Comparison of ENCODE assay signal across 28 mouse cellular contexts in genomic region chr2:30959856-30960255, GRCm38 (mm10). TPM values are rescaled to one million over a fixed set of nuclear protein-coding genes. Genes with fewer than 3 reads are reported as not detected.
DNase-seq lines count a peak whose midpoint lies in the region; ATAC-seq and TF ChIP-seq lines count a peak whose summit lies in the region.
"Had no signal": no experiment of that assay in that cellular context is flagged by ENCODE, and none has a peak within 500 bp of the region (broad histone marks: within the 10 kb centered on the region; RNA-seq: fewer than 3 reads in every experiment).

No protein-coding gene starts in this region.

- peak overlapping the region; percentile 51 for H3K9ac ChIP-seq in liver, adult 2 months (ENCODE audit: low read depth, low read length)
- no peak overlapping the region for H3K9ac ChIP-seq in liver, embryonic 11.5 days (ENCODE audit: low read depth, low read length)
- H3K9ac ChIP-seq in intestine, postnatal 0 days (ENCODE audit: low read depth, low read length): no peak overlapping the region
- H3K9ac ChIP-seq: forebrain, embryonic 15.5 days; hindbrain, embryonic 15.5 days; liver, embryonic 14.5 days; neural tube, embryonic 13.5 days had no signal

- TF ChIP-seq POLR2A in liver, adult 2 months (IDR thresholded peaks at IDR 0.05; ENCODE audit: extremely low read depth, insufficient read depth, low read length): no peak

- no peak overlapping the region for H3K4me2 ChIP-seq in liver, embryonic 11.5 days
- H3K4me2 ChIP-seq in intestine, postnatal 0 days (replicated peaks; ENCODE audit: low read depth): no peak overlapping the region
- H3K4me2 ChIP-seq: forebrain, embryonic 15.5 days; hindbrain, embryonic 15.5 days; neural tube, embryonic 13.5 days had no signal

- ATAC-seq in liver, embryonic 11.5 days (replicated peaks; ENCODE audit: low FRiP score): no peak
- ATAC-seq in intestine, postnatal 0 days: no peak
- ATAC-seq: activated CD4-positive, CD25-positive, alpha-beta regulatory T cell, adult 4 months; forebrain, embryonic 15.5 days; lung, postnatal 0 days; midbrain, embryonic 16.5 days; Patski had no signal

- H3K27me3 ChIP-seq in liver, adult 2 months (ENCODE audit: control insufficient read depth, insufficient read depth, low read length): no peaks in the 10 kb centered on the region
- no peaks in the 10 kb centered on the region for H3K27me3 ChIP-seq in liver, embryonic 11.5 days (replicated peaks; ENCODE audit: control insufficient read depth, insufficient read depth, low read length)
- H3K27me3 ChIP-seq in intestine, postnatal 0 days (replicated peaks; ENCODE audit: control insufficient read depth, insufficient read depth, low read length): no peaks in the 10 kb centered on the region
- H3K27me3 ChIP-seq: forebrain, embryonic 15.5 days; hindbrain, embryonic 15.5 days; neural tube, embryonic 13.5 days; Patski had no signal

- peaks cover 16% of the 10 kb centered on the region; the same call in 1 of the 2 replicates for H3K79me2 ChIP-seq in liver, adult 2 months (ENCODE audit: control insufficient read depth, insufficient read depth, low read length)

- peak overlapping the region; percentile 88 for H3K27ac ChIP-seq in liver, adult 2 months (replicated peaks; ENCODE audit: insufficient read depth, low read depth, low read length)
- H3K27ac ChIP-seq in liver, embryonic 11.5 days (ENCODE audit: low read depth, low read length): no peak overlapping the region
- H3K27ac ChIP-seq in intestine, postnatal 0 days (ENCODE audit: low read depth, low read length): peak overlapping the region; percentile 79
- H3K27ac ChIP-seq: forebrain, embryonic 15.5 days; heart, embryonic 10.5 days; hindbrain, embryonic 15.5 days; left cerebral cortex, adult 2 months; macrophage; midbrain, embryonic 10.5 days; neural tube, embryonic 13.5 days had no signal

- WGBS in liver, adult 2 months: 18% methylated on average over 5 of the region's 5 CpGs
- 62% methylated on average over 5 of the region's 5 CpGs for WGBS in liver, embryonic 11.5 days
- 47% methylated on average over 5 of the region's 5 CpGs for WGBS in intestine, postnatal 0 days

- peaks cover 32% of the 10 kb centered on the region for H3K36me3 ChIP-seq in liver, adult 2 months (ENCODE audit: control insufficient read depth, insufficient read depth, low read length)
- H3K36me3 ChIP-seq in liver, embryonic 11.5 days (ENCODE audit: control insufficient read depth, insufficient read depth, low read length): peaks cover 62% of the 10 kb centered on the region
- H3K36me3 ChIP-seq in intestine, postnatal 0 days (ENCODE audit: control insufficient read depth, insufficient read depth): peaks cover 90% of the 10 kb centered on the region

- DNase-seq in liver, adult 2 months (ENCODE audit: extremely low read depth, low read depth, low spot score): peak; percentile 61
- DNase-seq in liver, embryonic 11.5 days (ENCODE audit: low spot score): no peak
- DNase-seq in R1 (ENCODE audit: low read depth, low spot score): peak; percentile 39
- DNase-seq in urinary bladder, postnatal 36 days (ENCODE audit: low spot score in 2 of 2): no peak
- DNase-seq in layer of hippocampus, adult 18-20 months (ENCODE audit: low spot score in 2 of 2): no peak
- no peak for DNase-seq in thymus, adult 18-20 months
- DNase-seq: cerebellum, adult 9-11 months; gastrocnemius, postnatal 10 days; kidney, postnatal 25 days; retina, postnatal 1 day; right cerebral cortex, postnatal 25 days; thymus, postnatal 25 days had no signal

- no peak overlapping the region for H3K4me3 ChIP-seq in liver, adult 2 months (ENCODE audit: insufficient read depth, low read depth, low read length)
- no peak overlapping the region for H3K4me3 ChIP-seq in liver, embryonic 11.5 days (ENCODE audit: low read depth, low read length)
- H3K4me3 ChIP-seq in intestine, postnatal 0 days (ENCODE audit: low read depth, low read length): no peak overlapping the region
- H3K4me3 ChIP-seq: forebrain, embryonic 15.5 days; heart, embryonic 10.5 days; hindbrain, embryonic 15.5 days; left cerebral cortex, adult 2 months; midbrain, embryonic 10.5 days; myocyte; neural tube, embryonic 13.5 days had no signal

- no peaks in the 10 kb centered on the region for H3K9me3 ChIP-seq in liver, embryonic 11.5 days (ENCODE audit: control insufficient read depth, low read length)
- H3K9me3 ChIP-seq in intestine, postnatal 0 days (ENCODE audit: control insufficient read depth): no peaks in the 10 kb centered on the region
- H3K9me3 ChIP-seq: forebrain, embryonic 15.5 days; G1E; heart, embryonic 10.5 days; hindbrain, embryonic 15.5 days; midbrain, embryonic 10.5 days; neural tube, embryonic 13.5 days had no signal

- peaks cover 69% of the 10 kb centered on the region for H3K4me1 ChIP-seq in liver, adult 2 months (ENCODE audit: control insufficient read depth, insufficient read depth, low read length)
- peaks cover 10% of the 10 kb centered on the region for H3K4me1 ChIP-seq in liver, embryonic 11.5 days (replicated peaks; ENCODE audit: control insufficient read depth, insufficient read depth, low read length)
- 0 out of 2 replicates have a peak, but pooled peaks cover 3% of the 10 kb centered on the region for H3K4me1 ChIP-seq in intestine, postnatal 0 days (replicated peaks; ENCODE audit: control insufficient read depth, insufficient read depth, low read length)

- no peak for TF ChIP-seq CTCF in liver, adult 2 months (IDR thresholded peaks at IDR 0.05; ENCODE audit: low read depth, low read length)
- no peak for TF ChIP-seq CTCF in intestine, postnatal 0 days (IDR thresholded peaks at IDR 0.05; ENCODE audit: low read depth)

RNA-seq across cellular contexts. Expression of gene Tor1b, which starts 7.1 kb away (rescaled TPM):
- 29.1 and 30.9 TPM in 2 replicates for total RNA-seq in liver, adult 2 months (2014; rRNA removed)
- polyA plus RNA-seq in liver, adult 2 months (2012; rRNA removed): 14.4 and 17.1 TPM in 2 replicates
- 27.2 and 31.6 TPM in 2 replicates for polyA plus RNA-seq in liver, embryonic 11.5 days (2014; fragmentation: Nextera tagmentation; extraction: Ambion mirVana)
- 13.3 and 14.6 TPM in 2 replicates for polyA plus RNA-seq in intestine, postnatal 0 days (2015; fragmentation: Nextera tagmentation; extraction: Ambion mirVana)
- 10 to 100 TPM; 32.3 to 38.3 TPM for total RNA-seq in layer of hippocampus, adult 18-20 months (2021)

RNA-seq across cellular contexts. Expression of gene Tor1a, which starts 7.9 kb away (rescaled TPM):
- total RNA-seq in liver, adult 2 months (2014; rRNA removed): 62.2 and 76.6 TPM in 2 replicates
- 54.2 and 57.9 TPM in 2 replicates for polyA plus RNA-seq in liver, adult 2 months (2012; rRNA removed)
- 71.7 and 73.2 TPM in 2 replicates for polyA plus RNA-seq in liver, embryonic 11.5 days (2014; fragmentation: Nextera tagmentation; extraction: Ambion mirVana)
- 90.3 and 95.4 TPM in 2 replicates for polyA plus RNA-seq in intestine, postnatal 0 days (2015; fragmentation: Nextera tagmentation; extraction: Ambion mirVana)
- total RNA-seq in layer of hippocampus, adult 18-20 months (2021): 10 to 100 TPM; 49.5 to 51.4 TPM

RNA-seq across cellular contexts. Expression of gene BC005624, which starts 22.1 kb away (rescaled TPM):
- total RNA-seq in liver, adult 2 months (2014; rRNA removed): 13.5 and 16.6 TPM in 2 replicates
- polyA plus RNA-seq in liver, adult 2 months (2012; rRNA removed): 11.7 and 12.0 TPM in 2 replicates
- polyA plus RNA-seq in liver, embryonic 11.5 days (2014; fragmentation: Nextera tagmentation; extraction: Ambion mirVana): 51.6 and 53.5 TPM in 2 replicates
- 28.2 and 29.3 TPM in 2 replicates for polyA plus RNA-seq in intestine, postnatal 0 days (2015; fragmentation: Nextera tagmentation; extraction: Ambion mirVana)
- total RNA-seq in layer of hippocampus, adult 18-20 months (2021): 10 to 100 TPM; 68.0 to 68.2 TPM

RNA-seq across cellular contexts. Expression of gene Usp20, which starts 22.2 kb away (rescaled TPM):
- 3.0 and 3.3 TPM in 2 replicates for total RNA-seq in liver, adult 2 months (2014; rRNA removed)
- polyA plus RNA-seq in liver, adult 2 months (2012; rRNA removed): 5.7 and 6.0 TPM in 2 replicates
- polyA plus RNA-seq in liver, embryonic 11.5 days (2014; fragmentation: Nextera tagmentation; extraction: Ambion mirVana): 11.5 and 12.9 TPM in 2 replicates
- polyA plus RNA-seq in intestine, postnatal 0 days (2015; fragmentation: Nextera tagmentation; extraction: Ambion mirVana): 4.0 and 5.2 TPM in 2 replicates
- total RNA-seq in layer of hippocampus, adult 18-20 months (2021): 10 to 100 TPM; 86.5 to 90.9 TPM

RNA-seq across cellular contexts. Expression of gene Ptges, which starts 30.2 kb away (rescaled TPM):
- 0.07 and 0.09 TPM in 2 replicates for total RNA-seq in liver, adult 2 months (2014; rRNA removed)
- polyA plus RNA-seq in liver, adult 2 months (2012; rRNA removed): 0.17 and 0.60 TPM in 2 replicates
- 0.92 and 0.97 TPM in 2 replicates for polyA plus RNA-seq in liver, embryonic 11.5 days (2014; fragmentation: Nextera tagmentation; extraction: Ambion mirVana)
- 2.8 and 3.6 TPM in 2 replicates for polyA plus RNA-seq in intestine, postnatal 0 days (2015; fragmentation: Nextera tagmentation; extraction: Ambion mirVana)
- total RNA-seq in layer of hippocampus, adult 18-20 months (2021): 1 to 10 TPM; 2.5 to 5.2 TPM
- total RNA-seq: common myeloid progenitor, adult 5-6 weeks had no signal
- polyA plus RNA-seq: G1E had no signal

Comparison
In these comparisons a context has a peak if more than half of its experiments do, and no peak if none do; other contexts are left out.
1. DNase-seq: peak in liver, adult 2 months (single experiment) and R1 (single experiment); none in liver, embryonic 11.5 days (single experiment), urinary bladder, postnatal 36 days (0 of 2), layer of hippocampus, adult 18-20 months (0 of 2) and thymus, adult 18-20 months (0 of 2).